Mouse (Mus musculus): ENCODE measurements at regions not wholly inside any gene's neighbourhood (a gene's known extent, or its start where the extent isn't known, plus 50 kb on each side); places are given as distances from the start of the nearest gene placed in this dataset.

- no peak for DNase-seq
Measured at GRCm38 (mm10) chr3:19458386-19458785, 170.1 kb downstream of the 1700064H15Rik start.

- DNase-seq, result no peak
Measured at GRCm38 (mm10) chr3:19457431-19457830, 171.0 kb downstream of the 1700064H15Rik start.

- no peak for DNase-seq
Measured at GRCm38 (mm10) chr3:19455838-19456448, 172.5 kb downstream of the 1700064H15Rik start.

- DNase-seq, result peak; percentile 97
Measured at GRCm38 (mm10) chr3:19451022-19451421, 177.5 kb downstream of the 1700064H15Rik start.

GRCm38 (mm10) chr3:19448931-19449330, 179.5 kb downstream of the 1700064H15Rik start:
- no peak for DNase-seq

GRCm38 (mm10) chr3:19448192-19448591, 180.3 kb downstream of the 1700064H15Rik start:
- no peak for DNase-seq

GRCm38 (mm10) chr3:19447733-19448132, 180.7 kb downstream of the 1700064H15Rik start:
- DNase-seq, result peak; percentile 85

- peak; percentile 89 for DNase-seq
Measured at GRCm38 (mm10) chr3:19444914-19445313, 183.6 kb downstream of the 1700064H15Rik start.

GRCm38 (mm10) chr3:19441827-19442226, 186.7 kb downstream of the 1700064H15Rik start:
- no peak for DNase-seq

- DNase-seq, result no peak
Measured at GRCm38 (mm10) chr3:19430159-19430558, 198.3 kb downstream of the 1700064H15Rik start.

- DNase-seq, result no peak
Measured at GRCm38 (mm10) chr3:19429422-19430076, 198.9 kb downstream of the 1700064H15Rik start.

- DNase-seq, result no peak
Measured at GRCm38 (mm10) chr3:19429010-19429409, 199.5 kb downstream of the 1700064H15Rik start.

- DNase-seq, result peak; percentile 91
Measured at GRCm38 (mm10) chr3:19426130-19426556, 202.3 kb downstream of the 1700064H15Rik start.

- no peak for DNase-seq
Measured at GRCm38 (mm10) chr3:19425322-19425721, 203.2 kb downstream of the 1700064H15Rik start.

GRCm38 (mm10) chr3:19424384-19424783, 204.1 kb downstream of the 1700064H15Rik start:
- no peak for DNase-seq

GRCm38 (mm10) chr3:19421430-19421944, 207.0 kb downstream of the 1700064H15Rik start:
- DNase-seq, result no peak

GRCm38 (mm10) chr3:19420912-19421311, 207.6 kb downstream of the 1700064H15Rik start:
- DNase-seq, result no peak

GRCm38 (mm10) chr3:19410938-19411515, 217.4 kb downstream of the 1700064H15Rik start:
- peak; percentile 91 for DNase-seq

- no peak for DNase-seq
Measured at GRCm38 (mm10) chr3:19408283-19408682, 220.2 kb downstream of the 1700064H15Rik start.

- no peak for DNase-seq
Measured at GRCm38 (mm10) chr3:19407591-19408090, 220.8 kb downstream of the 1700064H15Rik start.

GRCm38 (mm10) chr3:19406351-19407151, 221.9 kb downstream of the 1700064H15Rik start:
- DNase-seq, result no peak

GRCm38 (mm10) chr3:19385675-19386074, 242.8 kb downstream of the 1700064H15Rik start:
- no peak for DNase-seq

GRCm38 (mm10) chr3:19368998-19369397, 259.5 kb downstream of the 1700064H15Rik start:
- DNase-seq, result no peak
